Mouse (Mus musculus) testis, adult 2 months (tissue): ENCODE measurements around the gene Gm6588.
"Not testable (repeated sequence)": the region's sequence is repeated elsewhere in the genome, so short reads cannot be mapped to it uniquely, and the experiment has no call there.

ENCODE experiments used
- CTCF ChIP-seq: fragments of 200-500 bp; IDR thresholded peaks from 2 replicates; pipeline ENCODE4 v1.5.1; 2012; ENCODE audit warnings: low read depth, mild to moderate bottlenecking, inconsistent platforms, low read length, moderate library complexity; ENCODE audit not compliant: control insufficient read depth, insufficient read depth, insufficient replicate concordance
- POLR2A ChIP-seq: fragments of 200-500 bp; IDR thresholded peaks from 2 replicates; pipeline ENCODE4 v1.6.1; 2012; ENCODE audit warnings: low read depth, mild to moderate bottlenecking, inconsistent platforms, low read length, moderate library complexity; ENCODE audit not compliant: control insufficient read depth

DNA sequence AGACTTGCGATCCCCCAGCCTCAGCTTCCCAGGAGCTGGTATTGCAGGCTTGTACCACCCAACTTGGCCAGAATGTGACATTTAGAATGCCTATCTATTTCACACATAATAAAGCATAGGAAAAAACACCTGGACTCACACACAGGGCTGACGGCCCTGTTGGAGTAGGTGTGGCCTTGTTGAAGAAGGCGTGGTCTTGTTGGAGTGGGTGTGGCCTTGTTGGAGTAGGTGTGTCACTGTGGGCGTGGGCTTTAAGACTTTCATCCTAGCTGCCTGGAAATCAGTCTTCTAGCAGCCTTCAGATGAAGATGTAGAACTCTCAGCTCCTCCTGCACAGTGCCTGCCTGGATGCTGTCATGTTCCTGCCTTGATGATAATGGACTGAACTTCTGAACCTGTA, 36.4 kb upstream of the Gm6588 start:
- not testable (repeated sequence) for TF ChIP-seq POLR2A, CTCF
